Mouse (Mus musculus): Measurements from ENCODE around the gene Cdk5rap3. TPM values are rescaled to one million over a fixed set of nuclear protein-coding genes. Genes with fewer than 3 reads are reported as not detected.

The Cdk5rap3 gene
- total RNA-seq, 2 experiments from 2014 or later = 30.3 to 70.1 TPM

- ATAC-seq (replicated peaks; ENCODE audit: poor library complexity) = peak; percentile 94
Measured at GRCm38 (mm10) chr11:96934921-96935356, 18.6 kb upstream of the Cdk5rap3 start.

GRCm38 (mm10) chr11:96933562-96934276 lies 17.4 kb upstream of the Cdk5rap3 start:
- no peak for ATAC-seq (replicated peaks; ENCODE audit: poor library complexity)

DNA sequence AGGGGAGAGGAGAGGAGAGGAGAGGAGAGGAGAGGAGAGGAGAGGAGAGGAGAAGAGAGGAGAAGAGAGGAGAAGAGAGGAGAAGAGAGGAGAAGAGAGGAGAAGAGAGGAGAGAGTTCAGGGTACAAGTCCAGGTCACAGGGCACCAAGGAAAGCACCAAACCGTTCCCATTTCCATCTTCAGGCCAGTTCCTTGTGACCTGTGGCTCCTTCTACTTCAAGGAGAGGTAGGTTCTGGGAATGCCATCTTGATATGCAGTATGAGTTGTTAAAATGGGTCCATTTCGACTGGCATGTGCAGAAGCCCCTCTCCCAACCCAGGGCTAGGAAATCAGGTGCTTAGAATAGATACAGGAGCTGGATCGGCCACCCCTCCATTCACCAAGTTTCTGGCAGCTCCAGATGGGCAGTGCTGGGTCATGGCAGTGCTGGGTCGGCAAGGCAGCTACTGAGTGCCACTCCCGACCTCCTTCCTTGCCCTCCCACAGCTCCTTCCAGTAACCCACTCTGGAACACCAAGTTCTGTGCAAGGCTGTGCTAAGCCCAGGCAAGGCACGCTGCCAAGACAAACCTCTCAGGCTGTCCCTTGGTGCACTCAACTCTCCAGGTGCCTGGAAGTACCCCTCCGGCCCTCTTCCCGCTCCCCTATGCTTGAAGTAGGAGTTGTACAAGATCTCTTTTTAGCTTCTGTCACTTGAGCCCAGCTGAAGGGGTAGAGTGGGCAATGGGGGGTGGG lies 15.2 kb upstream of the Cdk5rap3 start:
- no peak for ATAC-seq (replicated peaks; ENCODE audit: poor library complexity)

GRCm38 (mm10) chr11:96929766-96930331 lies 13.6 kb upstream of the Cdk5rap3 start:
- ATAC-seq (replicated peaks; ENCODE audit: poor library complexity) = peak; percentile 43

DNA sequence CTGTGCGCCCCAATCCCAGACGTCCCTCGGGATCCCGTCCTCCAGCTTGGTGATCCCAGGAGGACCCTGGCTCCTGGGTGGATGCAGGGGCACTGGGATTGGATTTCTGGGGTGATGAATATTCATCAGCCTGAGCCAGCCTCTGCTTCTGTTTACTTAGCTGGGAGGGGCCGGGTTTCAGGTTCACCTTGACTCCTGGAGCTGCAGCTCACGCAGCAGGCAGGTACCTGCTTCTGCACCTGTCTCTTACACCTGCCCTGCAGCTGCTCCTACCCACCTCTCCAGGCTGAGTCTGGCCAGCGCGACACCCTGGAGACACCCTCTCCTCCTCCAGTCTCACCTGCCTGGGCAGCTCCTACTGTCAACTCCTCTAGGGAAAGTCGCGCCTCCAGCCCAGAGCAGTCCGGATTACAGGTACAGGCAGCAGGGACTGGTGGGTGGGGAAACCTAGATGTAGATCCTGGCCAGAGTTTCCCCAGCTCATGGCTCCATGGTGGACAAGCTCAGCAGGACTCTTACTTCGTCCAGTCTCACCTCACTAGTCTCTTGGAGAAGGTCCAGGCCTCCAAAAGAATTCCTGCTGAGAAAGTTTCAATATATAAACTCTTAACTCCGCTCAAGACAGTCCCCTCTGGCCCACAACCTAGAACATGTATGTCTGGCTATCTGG lies 12.9 kb upstream of the Cdk5rap3 start:
- ATAC-seq (replicated peaks; ENCODE audit: poor library complexity) = no peak

GRCm38 (mm10) chr11:96928691-96929090 lies 12.4 kb upstream of the Cdk5rap3 start:
- ATAC-seq (replicated peaks; ENCODE audit: poor library complexity) = no peak

GRCm38 (mm10) chr11:96928088-96928487 lies 11.8 kb upstream of the Cdk5rap3 start, which contains the start of gene Prr15l:
Prr15l (plus strand) TSS chr11:96928104.
- ATAC-seq (replicated peaks; ENCODE audit: poor library complexity) = no peak

DNA sequence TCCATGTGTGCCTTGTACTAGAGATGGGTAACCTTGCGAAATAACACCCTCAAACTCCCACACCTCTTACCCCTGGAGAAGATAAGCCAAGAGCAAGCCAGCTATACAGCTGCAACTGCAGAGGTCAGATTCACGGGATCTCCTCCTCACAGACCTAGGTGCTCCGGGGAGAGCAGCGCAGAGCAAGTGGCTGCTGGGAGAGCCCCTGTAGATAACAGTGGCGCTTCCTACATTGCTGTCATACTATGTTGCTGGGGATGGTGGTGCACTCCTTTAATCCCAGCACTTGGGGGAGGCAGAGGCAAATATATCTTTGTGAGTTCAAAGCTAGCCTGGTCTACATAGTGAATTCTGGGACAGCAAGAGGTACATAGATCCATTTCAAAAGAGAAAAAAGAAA lies 10.3 kb upstream of the Cdk5rap3 start:
- peak; percentile 45 for ATAC-seq (replicated peaks; ENCODE audit: poor library complexity)

DNA sequence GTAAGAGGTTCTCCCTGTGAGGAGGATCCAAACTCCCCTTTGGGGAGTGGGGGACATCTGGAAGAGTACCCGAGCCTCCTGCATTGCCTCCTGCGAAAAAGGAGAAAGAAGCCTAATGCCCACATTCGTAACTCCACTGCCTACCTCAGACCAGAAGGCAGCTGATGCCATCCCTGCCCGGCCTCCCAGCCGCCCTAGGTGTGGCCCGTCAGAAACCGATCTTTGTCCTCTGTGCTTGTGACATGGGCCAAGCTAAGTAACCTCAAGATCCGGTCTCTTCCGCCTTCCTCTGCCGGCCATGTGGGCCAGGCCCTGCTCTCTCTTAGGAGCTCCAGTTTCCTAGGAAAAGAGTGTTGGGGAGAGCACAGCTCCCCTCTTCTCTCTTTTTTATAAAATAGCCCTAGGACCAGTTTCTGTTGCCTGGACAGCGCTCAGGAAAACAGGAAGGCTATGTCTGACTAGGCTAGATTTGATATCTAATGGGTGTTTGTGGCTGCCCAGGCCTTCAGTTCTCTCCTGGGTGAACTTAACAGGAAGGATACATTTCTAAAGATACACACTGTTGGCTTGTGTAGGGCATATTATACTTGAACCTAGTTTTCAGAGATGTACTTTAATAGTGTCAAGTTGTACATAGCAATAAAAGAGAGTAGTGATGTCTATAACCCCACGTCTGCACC lies 9.3 kb upstream of the Cdk5rap3 start:
- no peak for ATAC-seq (replicated peaks; ENCODE audit: poor library complexity)

- peak; percentile 66 for ATAC-seq (replicated peaks; ENCODE audit: poor library complexity)
Measured at GRCm38 (mm10) chr11:96924861-96925260, 8.6 kb upstream of the Cdk5rap3 start.

DNA sequence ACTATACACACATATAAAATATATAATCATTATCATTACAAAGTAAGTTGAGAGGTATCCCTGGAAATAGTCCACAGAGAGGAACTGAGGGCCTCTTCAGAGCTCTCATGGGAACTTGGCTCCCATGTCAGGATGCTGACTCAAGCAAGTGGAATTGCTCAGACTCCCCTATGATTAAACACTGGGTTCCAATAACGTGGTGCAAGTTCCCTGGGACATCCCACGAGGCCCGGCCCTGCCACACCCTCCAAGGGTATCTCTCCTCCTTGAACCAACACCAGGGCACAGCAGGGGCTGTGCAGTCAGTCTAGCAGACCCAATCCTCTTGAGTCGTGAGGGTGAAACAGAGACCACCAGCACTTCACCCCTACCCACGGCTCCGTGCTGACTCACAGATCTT lies 2.7 kb upstream of the Cdk5rap3 start:
- ATAC-seq (replicated peaks; ENCODE audit: poor library complexity) = no peak

DNA sequence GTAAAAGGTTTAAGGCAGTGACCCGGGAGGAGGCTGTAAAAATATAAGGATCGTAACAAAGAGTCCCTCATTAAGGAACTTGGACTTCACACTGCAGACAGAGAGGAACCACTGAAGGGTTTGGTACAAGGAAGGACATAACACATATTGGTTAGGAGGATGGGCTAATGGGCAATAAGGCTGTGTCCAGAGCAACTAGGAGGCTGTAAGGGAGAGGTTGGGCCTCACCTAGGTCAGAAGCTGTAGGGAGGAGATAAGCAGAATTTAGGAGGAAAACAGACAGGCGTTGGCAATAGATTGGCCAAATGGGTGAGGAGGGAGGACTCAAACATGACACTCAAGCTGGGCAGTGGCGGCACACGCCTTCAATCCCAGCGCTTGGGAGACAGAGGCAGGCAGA lies 1.1 kb upstream of the Cdk5rap3 start:
- peak; percentile 33 for ATAC-seq (replicated peaks; ENCODE audit: poor library complexity)

DNA sequence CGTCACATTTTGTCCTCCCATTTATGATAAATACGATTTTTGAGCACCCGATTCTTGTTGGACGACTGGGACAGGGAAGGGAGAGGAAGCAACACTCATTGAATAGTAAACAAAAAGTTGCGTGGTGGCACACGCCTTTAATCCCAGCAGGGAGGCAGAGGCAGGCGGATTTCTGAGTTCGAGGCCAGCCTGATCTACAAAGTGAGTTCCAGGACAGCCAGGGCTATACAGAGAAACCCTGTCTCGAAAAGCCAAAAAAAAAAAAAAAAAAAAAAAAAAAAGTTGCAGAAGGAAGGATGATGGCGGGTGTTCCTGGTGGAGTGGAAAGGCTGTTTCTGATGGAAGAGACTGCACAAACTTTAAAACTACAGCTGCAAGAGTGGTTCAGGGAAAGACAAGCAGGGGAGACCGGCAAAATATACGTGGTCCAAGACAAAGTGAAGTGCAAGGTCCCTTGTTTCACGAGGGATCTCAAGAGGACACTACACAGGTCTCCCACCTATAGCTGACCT lies 645 bp upstream of the Cdk5rap3 start:
- no peak; the same call in none of the 2 replicates for ATAC-seq (replicated peaks; ENCODE audit: poor library complexity)

GRCm38 (mm10) chr11:96912682-96913081 lies 3.6 kb downstream of the Cdk5rap3 start:
- ATAC-seq (replicated peaks; ENCODE audit: poor library complexity) = no peak

- peak; percentile 97 for ATAC-seq (replicated peaks; ENCODE audit: poor library complexity)
Measured at GRCm38 (mm10) chr11:96910003-96910402, 6.3 kb downstream of the Cdk5rap3 start.

DNA sequence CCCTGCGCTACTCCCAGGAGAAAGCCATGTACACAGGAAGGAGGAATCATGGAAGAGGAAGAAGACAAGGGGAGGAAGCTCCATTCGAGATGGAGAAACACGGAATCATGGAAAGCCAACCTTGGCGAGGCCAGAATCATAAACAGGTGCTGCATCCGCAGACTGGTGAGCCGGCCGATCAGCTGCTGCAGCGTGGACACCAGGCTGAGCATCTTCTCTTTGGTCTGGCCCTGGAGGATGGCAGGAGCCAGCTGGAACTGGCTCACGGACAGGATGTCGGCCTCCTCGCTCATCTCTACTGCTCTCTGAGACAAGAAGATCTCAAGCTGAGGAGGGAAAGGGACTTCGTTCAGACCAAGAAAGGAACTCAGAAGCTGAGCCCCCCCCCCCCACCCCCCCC lies 7.7 kb downstream of the Cdk5rap3 start:
- no peak for ATAC-seq (replicated peaks; ENCODE audit: poor library complexity)

DNA sequence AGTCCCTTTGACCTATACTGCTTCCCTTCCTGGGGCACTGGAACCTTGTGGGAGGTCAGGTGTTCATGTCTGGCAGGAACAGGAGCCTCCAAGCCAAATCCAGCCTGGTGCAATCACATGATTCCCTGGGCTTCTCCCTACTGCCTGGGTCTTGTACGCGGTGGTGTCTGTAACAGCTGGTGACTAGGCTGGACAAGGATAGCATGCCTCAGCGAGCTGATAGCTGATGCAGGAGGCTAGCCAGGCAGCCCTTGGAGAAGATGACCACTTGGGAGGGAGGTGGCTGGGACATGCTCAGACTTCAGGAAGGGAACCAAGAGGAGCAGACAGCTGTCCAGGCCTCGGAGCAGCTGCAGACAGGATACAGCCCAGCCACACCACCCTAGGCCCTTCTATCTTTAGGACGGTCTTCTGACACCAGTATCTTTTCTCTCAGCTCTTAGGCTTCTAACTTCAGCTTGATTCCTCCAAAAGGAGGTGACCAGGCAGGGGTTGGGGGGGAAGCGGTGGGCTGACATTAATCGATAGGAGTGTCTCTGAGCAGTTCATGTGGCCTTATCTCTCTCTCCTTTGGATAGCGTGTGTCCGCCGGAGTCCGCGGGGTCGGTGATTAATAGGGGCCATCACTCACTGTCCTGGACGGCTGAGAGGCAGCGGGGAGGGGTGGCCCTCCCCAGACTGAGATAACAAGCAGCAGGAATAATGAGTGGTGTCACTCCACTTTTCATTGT lies 9.7 kb downstream of the Cdk5rap3 start:
- ATAC-seq (replicated peaks; ENCODE audit: poor library complexity) = no peak

DNA sequence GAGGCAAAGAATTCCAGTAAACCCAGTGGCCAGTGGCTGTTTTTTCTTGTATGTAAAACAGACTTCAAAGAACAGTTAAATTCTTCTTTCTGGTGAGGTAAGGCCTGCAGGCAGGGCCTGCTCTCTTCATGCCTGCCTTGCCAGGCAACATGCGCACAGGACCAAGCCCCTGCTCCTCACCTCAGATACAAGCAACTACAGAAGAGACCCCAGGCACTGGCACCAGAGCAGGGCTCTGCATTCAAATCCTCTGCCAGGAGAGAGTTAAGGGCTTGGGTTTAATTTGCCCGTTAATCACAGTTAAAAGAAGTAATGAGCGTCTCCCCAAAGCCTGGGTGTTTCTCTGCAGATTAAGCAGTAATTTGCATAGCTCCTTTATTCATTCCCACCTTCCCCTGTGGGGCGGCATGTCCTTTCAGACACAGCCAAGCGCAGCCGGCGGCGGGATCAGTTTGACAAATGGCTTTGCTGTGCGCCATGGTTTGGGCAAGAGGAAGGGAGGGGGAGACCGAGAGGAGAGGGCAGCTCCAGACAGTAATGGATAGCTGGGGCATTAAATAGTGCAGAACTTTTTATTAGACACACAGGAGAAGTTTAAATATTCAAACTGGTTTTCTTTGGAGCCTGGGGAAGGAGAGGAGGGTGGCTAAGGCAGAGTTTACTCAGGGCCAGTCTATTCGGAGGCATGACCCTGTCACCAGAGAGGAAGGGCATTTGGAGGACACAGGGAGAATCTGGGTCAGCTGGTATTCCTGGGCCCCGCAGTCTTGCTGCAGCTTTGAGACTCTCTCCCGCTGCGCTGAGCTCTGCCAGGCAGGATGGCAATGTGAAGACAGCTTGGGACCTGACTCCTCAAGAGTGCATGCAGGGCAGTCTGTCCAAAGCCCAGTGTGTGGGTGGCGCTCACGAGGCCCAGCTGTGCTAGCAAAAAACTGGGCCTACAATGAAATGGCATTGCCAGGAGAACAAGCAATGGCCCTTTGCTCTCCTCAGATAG lies 13.4 kb downstream of the Cdk5rap3 start:
- ATAC-seq (replicated peaks; ENCODE audit: poor library complexity) = no peak

GRCm38 (mm10) chr11:96901332-96901731 lies 15.0 kb downstream of the Cdk5rap3 start:
- ATAC-seq (replicated peaks; ENCODE audit: poor library complexity) = no peak

Measured in megakaryocyte progenitor cell, adult 5-6 weeks (primary cell).